Comparison of ENCODE assay signal across 10 mouse cellular contexts in genomic region chr9:108626498-108626897, GRCm38 (mm10). TPM values are rescaled to one million over a fixed set of nuclear protein-coding genes. Genes with fewer than 3 reads are reported as not detected.
DNase-seq lines count a peak whose midpoint lies in the region; ATAC-seq lines count a peak whose summit lies in the region.
"Had no signal": no experiment of that assay in that cellular context is flagged by ENCODE, and none has a peak within 500 bp of the region (broad histone marks: within the 10 kb centered on the region; RNA-seq: fewer than 3 reads in every experiment).

No protein-coding gene starts in this region.

- H3K9ac ChIP-seq in heart, embryonic 16.5 days (ENCODE audit: low read length), result no peak overlapping the region
- H3K9ac ChIP-seq in lung, embryonic 15.5 days, result no peak overlapping the region
- H3K9ac ChIP-seq: liver, embryonic 12.5 days had no signal

- H3K36me3 ChIP-seq in heart, embryonic 16.5 days (ENCODE audit: control insufficient read depth, insufficient read depth), result peaks cover 2% of the 10 kb centered on the region; the same call in 1 of the 2 replicates
- peaks cover 8% of the 10 kb centered on the region for H3K36me3 ChIP-seq in lung, embryonic 15.5 days

- H3K4me3 ChIP-seq in heart, embryonic 16.5 days (ENCODE audit: low read length), result no peak overlapping the region
- no peak overlapping the region for H3K4me3 ChIP-seq in lung, embryonic 15.5 days
- H3K4me3 ChIP-seq: liver, embryonic 12.5 days had no signal

- no peaks in the 10 kb centered on the region for H3K27me3 ChIP-seq in heart, embryonic 16.5 days (ENCODE audit: control insufficient read depth, insufficient read depth, low read length)
- no peaks in the 10 kb centered on the region for H3K27me3 ChIP-seq in lung, embryonic 15.5 days
- H3K27me3 ChIP-seq: liver, embryonic 12.5 days had no signal

- 23% methylated on average over 2 of the region's 2 CpGs for WGBS in heart, embryonic 16.5 days
- WGBS in lung, embryonic 15.5 days, result 26% methylated on average over 2 of the region's 2 CpGs

- peak; percentile 98 for ATAC-seq in heart, embryonic 16.5 days (replicated peaks; ENCODE audit: extremely low read depth, insufficient read depth, low FRiP score)
- ATAC-seq in lung, embryonic 15.5 days (ENCODE audit: borderline replicate concordance, extremely low read depth, low FRiP score, low TSS enrichment), result peak; percentile 73; the same call in 1 of the 2 replicates
- ATAC-seq in frontal cortex, adult (ENCODE audit: low TSS enrichment), result no peak
- ATAC-seq: liver, embryonic 12.5 days had no signal

- peaks cover 3% of the 10 kb centered on the region; the same call in 1 of the 2 replicates for H3K4me1 ChIP-seq in heart, embryonic 16.5 days (ENCODE audit: control insufficient read depth, insufficient read depth, low read length)
- H3K4me1 ChIP-seq in lung, embryonic 15.5 days, result 0 out of 2 replicates have a peak, but pooled peaks cover 4% of the 10 kb centered on the region

- H3K4me2 ChIP-seq in heart, embryonic 16.5 days (ENCODE audit: low read depth, low read length), result no peak overlapping the region
- H3K4me2 ChIP-seq in lung, embryonic 15.5 days, result no peak overlapping the region
- H3K4me2 ChIP-seq: liver, embryonic 12.5 days had no signal

- peak overlapping the region; percentile 90 for H3K27ac ChIP-seq in heart, embryonic 16.5 days (ENCODE audit: low read length)
- H3K27ac ChIP-seq in lung, embryonic 15.5 days, result 0 out of 2 replicates have a peak overlapping the region, but pooled peaks have one; percentile 25
- H3K27ac ChIP-seq: liver, embryonic 12.5 days had no signal

- peak; percentile 11 for DNase-seq in gastrocnemius, adult 18-20 months (ENCODE audit: low spot score)
- no peak for DNase-seq in gastrocnemius, postnatal 10 days
- peak; percentile 13 for DNase-seq in brain, adult 2 months (ENCODE audit: low read depth, low spot score)
- no peak for DNase-seq in right cerebral cortex, adult 18-20 months
- DNase-seq in embryo, embryonic 9.5 days (ENCODE audit: extremely low spot score), result no peak
- DNase-seq: cerebellum, adult 11-12 months had no signal

- H3K9me3 ChIP-seq in heart, embryonic 16.5 days (replicated peaks; ENCODE audit: control insufficient read depth, low read length), result no peaks in the 10 kb centered on the region
- no peaks in the 10 kb centered on the region for H3K9me3 ChIP-seq in lung, embryonic 15.5 days
- H3K9me3 ChIP-seq: liver, embryonic 12.5 days had no signal

RNA-seq across cellular contexts. Expression of gene Arih2, which starts 22.7 kb away (rescaled TPM):
- total RNA-seq in gastrocnemius, adult 18-20 months (2021), result 10 to 100 TPM; 73.1 to 84.5 TPM
- 10 to 100 TPM; 62.5 to 67.0 TPM for total RNA-seq in gastrocnemius, postnatal 10 days (2021)
- 45.6 and 46.9 TPM in 2 replicates for polyA plus RNA-seq in heart, embryonic 16.5 days (2015; fragmentation: Nextera tagmentation; extraction: Ambion mirVana)
- polyA plus RNA-seq in lung, embryonic 15.5 days (2015; fragmentation: Nextera tagmentation; extraction: Ambion mirVana), result 44.8 and 46.6 TPM in 2 replicates

RNA-seq across cellular contexts. Expression of gene P4htm, which starts 29.0 kb away (rescaled TPM):
- 1 to 10 TPM; 3.4 to 4.1 TPM for total RNA-seq in gastrocnemius, adult 18-20 months (2021)
- total RNA-seq in gastrocnemius, postnatal 10 days (2021), result 1 to 10 TPM; 4.8 to 6.6 TPM
- 20.1 and 22.0 TPM in 2 replicates for polyA plus RNA-seq in heart, embryonic 16.5 days (2015; fragmentation: Nextera tagmentation; extraction: Ambion mirVana)
- 7.7 and 7.9 TPM in 2 replicates for polyA plus RNA-seq in lung, embryonic 15.5 days (2015; fragmentation: Nextera tagmentation; extraction: Ambion mirVana)

RNA-seq across cellular contexts. Expression of gene Slc25a20, which starts 35.4 kb away (rescaled TPM):
- total RNA-seq in gastrocnemius, adult 18-20 months (2021), result 10 to 100 TPM; 68.1 to 85.0 TPM
- total RNA-seq in gastrocnemius, postnatal 10 days (2021), result 10 to 100 TPM; 63.7 to 69.4 TPM
- polyA plus RNA-seq in heart, embryonic 16.5 days (2015; fragmentation: Nextera tagmentation; extraction: Ambion mirVana), result 88.0 and 91.4 TPM in 2 replicates
- polyA plus RNA-seq in lung, embryonic 15.5 days (2015; fragmentation: Nextera tagmentation; extraction: Ambion mirVana), result 45.0 and 46.0 TPM in 2 replicates

RNA-seq across cellular contexts. Expression of gene Wdr6, which starts 48.0 kb away (rescaled TPM):
- 1 to 10 TPM; 6.4 to 7.9 TPM for total RNA-seq in gastrocnemius, adult 18-20 months (2021)
- 10 to 100 TPM; 12.4 to 17.3 TPM for total RNA-seq in gastrocnemius, postnatal 10 days (2021)
- 48.3 and 61.0 TPM in 2 replicates for polyA plus RNA-seq in heart, embryonic 16.5 days (2015; fragmentation: Nextera tagmentation; extraction: Ambion mirVana)
- polyA plus RNA-seq in lung, embryonic 15.5 days (2015; fragmentation: Nextera tagmentation; extraction: Ambion mirVana), result 131 and 134 TPM in 2 replicates

RNA-seq across cellular contexts. Expression of gene Dalrd3, which starts 56.8 kb away (rescaled TPM):
- total RNA-seq in gastrocnemius, adult 18-20 months (2021), result 1 to 10 TPM; 7.5 to 8.9 TPM
- total RNA-seq in gastrocnemius, postnatal 10 days (2021), result 10 to 100 TPM in 1 of 2 experiments, 1 to 10 TPM in 1; 6.6 to 11.5 TPM
- polyA plus RNA-seq in heart, embryonic 16.5 days (2015; fragmentation: Nextera tagmentation; extraction: Ambion mirVana), result 83.3 and 83.6 TPM in 2 replicates
- 139 and 150 TPM in 2 replicates for polyA plus RNA-seq in lung, embryonic 15.5 days (2015; fragmentation: Nextera tagmentation; extraction: Ambion mirVana)

Comparison
In these comparisons a context has a peak if more than half of its experiments do, and no peak if none do; other contexts are left out.
1. DNase-seq: peak in gastrocnemius, adult 18-20 months (single experiment) and brain, adult 2 months (single experiment); none in gastrocnemius, postnatal 10 days (single experiment), right cerebral cortex, adult 18-20 months (single experiment) and embryo, embryonic 9.5 days (single experiment).